Mouse (Mus musculus) myocyte (in vitro differentiated cells): ENCODE measurements around the gene Nova1.

Experiments used
- MAX ChIP-seq: IDR thresholded peaks from one replicate; pipeline ENCODE4 v1.6.1; 2011; ENCODE audit warnings: low read depth, mild to moderate bottlenecking, control low read depth
- POLR2A ChIP-seq: IDR thresholded peaks from one replicate; pipeline ENCODE4 v1.6.1; 2011; ENCODE audit warnings: low read depth, mild to moderate bottlenecking, control low read depth, moderate library complexity; ENCODE audit not compliant: insufficient read length
- REST ChIP-seq: IDR thresholded peaks from one replicate; pipeline ENCODE4 v1.6.1; 2011; ENCODE audit warnings: mild to moderate bottlenecking, control low read depth, moderate library complexity; ENCODE audit not compliant: insufficient read depth, insufficient read length
- TCF12 ChIP-seq: IDR thresholded peaks from one replicate; pipeline ENCODE4 v1.6.1; 2011; ENCODE audit warnings: mild to moderate bottlenecking, control low read depth; ENCODE audit not compliant: poor library complexity, insufficient read depth, severe bottlenecking
- TCF3 ChIP-seq: IDR thresholded peaks from one replicate; pipeline ENCODE4 v1.6.1; 2011; ENCODE audit warnings: low read depth, control low read depth; ENCODE audit not compliant: insufficient read length

- TF ChIP-seq POLR2A, result no peak
- no peak for TF ChIP-seq TCF12
- no peak for TF ChIP-seq MAX
- TF ChIP-seq TCF3, result no peak
- TF ChIP-seq REST, result no peak
Measured at GRCm38 (mm10) chr12:46815697-46816096, 3.0 kb downstream of the Nova1 start.
